Mouse (Mus musculus) embryonic facial prominence, embryonic 11.5 days (tissue): ENCODE measurements around the gene Arpc5. TPM values are rescaled to one million over a fixed set of nuclear protein-coding genes. Genes with fewer than 3 reads are reported as not detected.

Experiments
- ATAC-seq: fragments of 200-750 bp; cut with Nextera tagmentation; replicated peaks from 2 replicates; pipeline ENCODE4 v1.8.0; 2017; ENCODE audit warnings: low read depth; ENCODE audit not compliant: insufficient number of reproducible peaks, low FRiP score, low TSS enrichment
- DNase-seq: peaks from one replicate; pipeline ENCODE4 v3.0.0-alpha.2; 2015; ENCODE audit warnings: low spot score
- H3K27ac ChIP-seq: fragments of 300-500 bp; sonication (generic); replicated peaks from 2 replicates; pipeline ENCODE4 v1.5.1; 2014; ENCODE audit warnings: mild to moderate bottlenecking, low read depth, low read length, control low read depth
- H3K27me3 ChIP-seq: fragments of 300-500 bp; sonication (generic); 2 replicates; pipeline ENCODE4 v1.6.1; 2014; ENCODE audit warnings: mild to moderate bottlenecking, low read length, moderate library complexity, mixed read lengths; ENCODE audit not compliant: control insufficient read depth, insufficient read depth
- H3K36me3 ChIP-seq: fragments of 300-500 bp; sonication (generic); replicated peaks from 2 replicates; pipeline ENCODE4 v1.6.1; 2014; ENCODE audit warnings: low read depth, mild to moderate bottlenecking, low read length, moderate library complexity, mixed read lengths; ENCODE audit not compliant: control insufficient read depth, insufficient read depth
- H3K4me1 ChIP-seq: fragments of 300-500 bp; sonication (generic); 2 replicates; pipeline ENCODE4 v1.6.1; 2014; ENCODE audit warnings: low read length, mixed read lengths; ENCODE audit not compliant: control insufficient read depth, insufficient read depth
- H3K4me2 ChIP-seq: fragments of 300-500 bp; sonication (generic); 2 replicates; pipeline ENCODE4 v1.6.1; 2014; ENCODE audit warnings: low read depth, mild to moderate bottlenecking, control low read depth, low read length, moderate library complexity
- H3K4me3 ChIP-seq: fragments of 300-500 bp; sonication (generic); 2 replicates; pipeline ENCODE4 v1.5.1; 2014; ENCODE audit warnings: low read depth, low read length, control low read depth
- H3K9ac ChIP-seq: fragments of 300-500 bp; sonication (generic); replicated peaks from 2 replicates; pipeline ENCODE4 v1.6.1; 2014; ENCODE audit warnings: mild to moderate bottlenecking, control low read depth, low read length
- H3K9me3 ChIP-seq: fragments of 300-500 bp; sonication (generic); replicated peaks from 2 replicates; pipeline ENCODE4 v1.6.1; 2016; ENCODE audit warnings: mild to moderate bottlenecking, low read length, inconsistent platforms, mixed read lengths; ENCODE audit not compliant: control insufficient read depth
- WGBS: fragments of 180-500 bp; shearing (Covaris S2); extraction: QIAGEN DNeasy Blood & Tissue Kit; methylation state at CpG from one replicate; pipeline ENCODE4 v1.1.7; 2014; 5-methylcytosine and 5-hydroxymethylcytosine counted together
- polyA plus RNA-seq: library from polyadenylated mRNA; unstranded; fragments of >200 nt; fragmentation: Nextera tagmentation; extraction: Ambion mirVana; gene quantifications from 2 replicates; pipeline ENCODE4 v1.2.1, GENCODE M21; 2014

The Arpc5 gene
- polyA plus RNA-seq, 1 experiment from 2014 or later = 255 TPM

GRCm38 (mm10) chr1:152809541-152810252 lies 43.4 kb downstream of the Arpc5 start:
- Histone ChIP-seq H3K9ac (no peak overlapping the region), H3K27me3 (no peaks in the 10 kb centered on the region), H3K9me3 (no peaks in the 10 kb centered on the region), H3K4me3 (no peak overlapping the region), H3K4me2 (no peak overlapping the region), H3K27ac (no peak overlapping the region), H3K4me1 (no peaks in the 10 kb centered on the region; the same call in 1 of the 2 replicates), H3K36me3 (no peaks in the 10 kb centered on the region)
- WGBS = 26% methylated on average over 8 of the region's 8 CpGs
- ATAC-seq (peak; percentile 15; the same call in 1 of the 2 replicates), DNase-seq (no peak)

- WGBS = 71% methylated on average over 13 of the region's 13 CpGs
- no peak overlapping the region for H3K27ac ChIP-seq
Observed at GRCm38 (mm10) chr1:152810533-152811439, 44.4 kb downstream of the Arpc5 start.

GRCm38 (mm10) chr1:152815265-152815701 lies 48.9 kb downstream of the Arpc5 start:
- H3K4me2 ChIP-seq = no peak overlapping the region
- H3K27ac ChIP-seq = no peak overlapping the region
- H3K27me3 ChIP-seq = no peaks in the 10 kb centered on the region
- H3K4me3 ChIP-seq = no peak overlapping the region
- peak; percentile 82; the same call in 1 of the 2 replicates for ATAC-seq
- WGBS = 51% methylated on average over 7 of the region's 7 CpGs
- no peaks in the 10 kb centered on the region for H3K9me3 ChIP-seq
- no peaks in the 10 kb centered on the region; the same call in 1 of the 2 replicates for H3K4me1 ChIP-seq
- H3K9ac ChIP-seq = no peak overlapping the region
- no peaks in the 10 kb centered on the region for H3K36me3 ChIP-seq
- peak; percentile 40 for DNase-seq

More at GRCm38 (mm10) chr1:152810533-152811439, 44.4 kb downstream of the Arpc5 start:
- H3K27me3 ChIP-seq = no peaks in the 10 kb centered on the region
- no peak overlapping the region for H3K4me2 ChIP-seq
- H3K4me3 ChIP-seq = no peak overlapping the region
- no peaks in the 10 kb centered on the region for H3K36me3 ChIP-seq
- no peaks in the 10 kb centered on the region; the same call in none of the 2 replicates for H3K4me1 ChIP-seq
- ATAC-seq (no peak), DNase-seq (no peak)
- no peak overlapping the region for H3K9ac ChIP-seq
- H3K9me3 ChIP-seq = no peaks in the 10 kb centered on the region

GRCm38 (mm10) chr1:152817027-152817769 lies 50.9 kb downstream of the Arpc5 start:
- no peak overlapping the region for H3K27ac ChIP-seq
- H3K4me3 ChIP-seq = no peak overlapping the region
- ATAC-seq = 0 out of 2 replicates have a peak, but pooled peaks have one; percentile 29
- peak; percentile 45 for DNase-seq
- H3K36me3 ChIP-seq = no peaks in the 10 kb centered on the region
- no peak overlapping the region for H3K9ac ChIP-seq
- no peak overlapping the region for H3K4me2 ChIP-seq
- no peaks in the 10 kb centered on the region for H3K27me3 ChIP-seq
- no peaks in the 10 kb centered on the region for H3K9me3 ChIP-seq
- no peaks in the 10 kb centered on the region; the same call in 1 of the 2 replicates for H3K4me1 ChIP-seq
- 24% methylated on average over 12 of the region's 12 CpGs for WGBS

- Histone ChIP-seq H3K4me2 (no peak overlapping the region), H3K4me3 (no peak overlapping the region), H3K27ac (no peak overlapping the region), H3K36me3 (no peaks in the 10 kb centered on the region), H3K9ac (no peak overlapping the region), H3K9me3 (no peaks in the 10 kb centered on the region), H3K27me3 (no peaks in the 10 kb centered on the region), H3K4me1 (no peaks in the 10 kb centered on the region; the same call in 1 of the 2 replicates)
- no peak for DNase-seq
- WGBS = 28% methylated on average over 10 of the region's 10 CpGs
- ATAC-seq = no peak
Observed at GRCm38 (mm10) chr1:152817794-152818193, 51.5 kb downstream of the Arpc5 start.

- no peak for ATAC-seq
- 84% methylated on average over 6 of the region's 6 CpGs for WGBS
- H3K4me2 ChIP-seq = no peak overlapping the region
Observed at GRCm38 (mm10) chr1:152819558-152819957, 53.2 kb downstream of the Arpc5 start.

GRCm38 (mm10) chr1:152820911-152821695 lies 54.8 kb downstream of the Arpc5 start:
- no peaks in the 10 kb centered on the region for H3K27me3 ChIP-seq
- H3K9ac ChIP-seq = no peak overlapping the region
- WGBS = 87% methylated on average over 7 of the region's 7 CpGs
- no peak overlapping the region for H3K27ac ChIP-seq
- no peak overlapping the region for H3K4me3 ChIP-seq
- H3K4me2 ChIP-seq = no peak overlapping the region
- DNase-seq (no peak), ATAC-seq (no peak)
- no peaks in the 10 kb centered on the region for H3K9me3 ChIP-seq
- no peaks in the 10 kb centered on the region for H3K4me1 ChIP-seq
- H3K36me3 ChIP-seq = no peaks in the 10 kb centered on the region; the same call in 1 of the 2 replicates

More at GRCm38 (mm10) chr1:152819558-152819957, 53.2 kb downstream of the Arpc5 start:
- Histone ChIP-seq H3K27ac (no peak overlapping the region), H3K4me1 (no peaks in the 10 kb centered on the region; the same call in 1 of the 2 replicates), H3K9ac (no peak overlapping the region), H3K4me3 (no peak overlapping the region), H3K36me3 (no peaks in the 10 kb centered on the region; the same call in 1 of the 2 replicates), H3K9me3 (no peaks in the 10 kb centered on the region), H3K27me3 (no peaks in the 10 kb centered on the region)
- no peak for DNase-seq
